Mouse (Mus musculus): ENCODE results near the gene Pcdh15. TPM values are rescaled to one million over a fixed set of nuclear protein-coding genes. Genes with fewer than 3 reads are reported as not detected.

Gene Pcdh15
- polyA plus RNA-seq, 1 experiment from 2014 or later, result 0.11 TPM

GRCm38 (mm10) chr10:73425408-73425807 lies 326.3 kb downstream of the Pcdh15 start:
- H3K27ac ChIP-seq (ENCODE audit: low read depth, low read length), result no peak overlapping the region
- H3K4me2 ChIP-seq, result no peak overlapping the region
- H3K27me3 ChIP-seq (ENCODE audit: control insufficient read depth, insufficient read depth, low read length), result no peaks in the 10 kb centered on the region
- no peaks in the 10 kb centered on the region for H3K9me3 ChIP-seq (replicated peaks; ENCODE audit: control insufficient read depth, low read length)
- no peaks in the 10 kb centered on the region for H3K4me1 ChIP-seq (ENCODE audit: control insufficient read depth, insufficient read depth, low read length)
- no peaks in the 10 kb centered on the region for H3K36me3 ChIP-seq (ENCODE audit: control insufficient read depth, insufficient read depth, low read length)
- H3K9ac ChIP-seq (ENCODE audit: low read depth, low read length), result no peak overlapping the region
- WGBS (ENCODE audit: insufficient replicate concordance), result 76% methylated on average over 3 of the region's 3 CpGs
- no peak overlapping the region for H3K4me3 ChIP-seq (ENCODE audit: low read depth, low read length)
- no peak for ATAC-seq (replicated peaks; ENCODE audit: insufficient number of reproducible peaks, low FRiP score, low TSS enrichment)

GRCm38 (mm10) chr10:73431345-73431744 lies 332.2 kb downstream of the Pcdh15 start:
- ATAC-seq (replicated peaks; ENCODE audit: insufficient number of reproducible peaks, low FRiP score, low TSS enrichment), result no peak
- WGBS (ENCODE audit: insufficient replicate concordance), result 86% methylated on average over 3 of the region's 3 CpGs
- no peaks in the 10 kb centered on the region for H3K27me3 ChIP-seq (ENCODE audit: control insufficient read depth, insufficient read depth, low read length)

GRCm38 (mm10) chr10:73484082-73484481 lies 384.9 kb downstream of the Pcdh15 start:
- no peak for ATAC-seq (replicated peaks; ENCODE audit: insufficient number of reproducible peaks, low FRiP score, low TSS enrichment)
- H3K4me1 ChIP-seq (ENCODE audit: control insufficient read depth, insufficient read depth, low read length), result no peaks in the 10 kb centered on the region
- no peak overlapping the region for H3K9ac ChIP-seq (ENCODE audit: low read depth, low read length)
- H3K9me3 ChIP-seq (replicated peaks; ENCODE audit: control insufficient read depth, low read length), result no peaks in the 10 kb centered on the region
- 78% methylated on average over 2 of the region's 2 CpGs for WGBS (ENCODE audit: insufficient replicate concordance)
- no peak overlapping the region for H3K4me3 ChIP-seq (ENCODE audit: low read depth, low read length)
- no peaks in the 10 kb centered on the region for H3K36me3 ChIP-seq (ENCODE audit: control insufficient read depth, insufficient read depth, low read length)
- H3K27ac ChIP-seq (ENCODE audit: low read depth, low read length), result no peak overlapping the region
- H3K27me3 ChIP-seq (ENCODE audit: control insufficient read depth, insufficient read depth, low read length), result no peaks in the 10 kb centered on the region
- H3K4me2 ChIP-seq, result no peak overlapping the region

More at GRCm38 (mm10) chr10:73431345-73431744, 332.2 kb downstream of the Pcdh15 start:
- Histone ChIP-seq H3K9me3 (replicated peaks; ENCODE audit: control insufficient read depth, low read length) (no peaks in the 10 kb centered on the region), H3K36me3 (ENCODE audit: control insufficient read depth, insufficient read depth, low read length) (no peaks in the 10 kb centered on the region), H3K4me1 (ENCODE audit: control insufficient read depth, insufficient read depth, low read length) (no peaks in the 10 kb centered on the region), H3K9ac (ENCODE audit: low read depth, low read length) (no peak overlapping the region), H3K27ac (ENCODE audit: low read depth, low read length) (no peak overlapping the region), H3K4me2 (no peak overlapping the region), H3K4me3 (ENCODE audit: low read depth, low read length) (no peak overlapping the region)

GRCm38 (mm10) chr10:73491654-73492053 lies 392.5 kb downstream of the Pcdh15 start:
- Histone ChIP-seq H3K4me1 (ENCODE audit: control insufficient read depth, insufficient read depth, low read length) (no peaks in the 10 kb centered on the region), H3K27ac (ENCODE audit: low read depth, low read length) (no peak overlapping the region), H3K27me3 (ENCODE audit: control insufficient read depth, insufficient read depth, low read length) (no peaks in the 10 kb centered on the region), H3K4me2 (no peak overlapping the region), H3K4me3 (ENCODE audit: low read depth, low read length) (no peak overlapping the region), H3K36me3 (ENCODE audit: control insufficient read depth, insufficient read depth, low read length) (no peaks in the 10 kb centered on the region), H3K9ac (ENCODE audit: low read depth, low read length) (no peak overlapping the region), H3K9me3 (replicated peaks; ENCODE audit: control insufficient read depth, low read length) (no peaks in the 10 kb centered on the region)
- WGBS (ENCODE audit: insufficient replicate concordance), result 66% methylated on average over 5 of the region's 5 CpGs
- ATAC-seq (replicated peaks; ENCODE audit: insufficient number of reproducible peaks, low FRiP score, low TSS enrichment), result no peak

DNA sequence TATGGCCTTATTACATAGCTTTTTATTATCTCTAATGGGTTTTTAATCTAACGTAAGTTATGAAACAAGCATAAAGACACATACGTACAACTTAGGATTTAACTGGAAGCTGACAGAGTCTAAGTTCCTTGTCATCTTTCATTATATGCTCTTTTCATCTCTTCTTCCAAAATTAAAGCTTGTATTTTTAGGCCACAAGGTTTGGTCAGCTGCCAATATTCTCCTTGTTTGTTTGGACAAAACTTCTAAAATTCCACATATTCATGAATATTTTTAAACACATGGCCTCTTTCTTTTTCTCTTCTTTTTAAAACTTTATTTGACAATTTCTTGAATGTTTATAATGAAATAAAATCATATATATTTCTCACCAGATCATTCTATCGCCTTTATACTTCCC lies 415.7 kb downstream of the Pcdh15 start:
- Histone ChIP-seq H3K4me3 (ENCODE audit: low read depth, low read length) (no peak overlapping the region), H3K9me3 (replicated peaks; ENCODE audit: control insufficient read depth, low read length) (no peaks in the 10 kb centered on the region), H3K9ac (ENCODE audit: low read depth, low read length) (no peak overlapping the region), H3K27ac (ENCODE audit: low read depth, low read length) (no peak overlapping the region), H3K27me3 (ENCODE audit: control insufficient read depth, insufficient read depth, low read length) (no peaks in the 10 kb centered on the region), H3K4me2 (no peak overlapping the region), H3K36me3 (ENCODE audit: control insufficient read depth, insufficient read depth, low read length) (no peaks in the 10 kb centered on the region), H3K4me1 (ENCODE audit: control insufficient read depth, insufficient read depth, low read length) (no peaks in the 10 kb centered on the region)
- 78% methylated on average over 3 of the region's 3 CpGs for WGBS (ENCODE audit: insufficient replicate concordance)
- no peak for ATAC-seq (replicated peaks; ENCODE audit: insufficient number of reproducible peaks, low FRiP score, low TSS enrichment)

- Histone ChIP-seq H3K4me2 (no peak overlapping the region), H3K4me1 (ENCODE audit: control insufficient read depth, insufficient read depth, low read length) (no peaks in the 10 kb centered on the region), H3K36me3 (ENCODE audit: control insufficient read depth, insufficient read depth, low read length) (no peaks in the 10 kb centered on the region), H3K4me3 (ENCODE audit: low read depth, low read length) (no peak overlapping the region), H3K9ac (ENCODE audit: low read depth, low read length) (no peak overlapping the region), H3K27ac (ENCODE audit: low read depth, low read length) (no peak overlapping the region), H3K27me3 (ENCODE audit: control insufficient read depth, insufficient read depth, low read length) (no peaks in the 10 kb centered on the region), H3K9me3 (replicated peaks; ENCODE audit: control insufficient read depth, low read length) (no peaks in the 10 kb centered on the region)
- 61% methylated on average over 2 of the region's 2 CpGs for WGBS (ENCODE audit: insufficient replicate concordance)
- ATAC-seq (replicated peaks; ENCODE audit: insufficient number of reproducible peaks, low FRiP score, low TSS enrichment), result no peak
These were observed 416.6 kb downstream of the Pcdh15 start for GRCm38 (mm10) chr10:73515742-73516141.

GRCm38 (mm10) chr10:73519438-73519837 lies 420.3 kb downstream of the Pcdh15 start:
- Histone ChIP-seq H3K9ac (ENCODE audit: low read depth, low read length) (no peak overlapping the region), H3K27ac (ENCODE audit: low read depth, low read length) (no peak overlapping the region), H3K4me3 (ENCODE audit: low read depth, low read length) (no peak overlapping the region), H3K9me3 (replicated peaks; ENCODE audit: control insufficient read depth, low read length) (no peaks in the 10 kb centered on the region), H3K4me2 (no peak overlapping the region), H3K27me3 (ENCODE audit: control insufficient read depth, insufficient read depth, low read length) (no peaks in the 10 kb centered on the region), H3K36me3 (ENCODE audit: control insufficient read depth, insufficient read depth, low read length) (no peaks in the 10 kb centered on the region), H3K4me1 (ENCODE audit: control insufficient read depth, insufficient read depth, low read length) (no peaks in the 10 kb centered on the region)
- WGBS (ENCODE audit: insufficient replicate concordance), result 79% methylated on average over 3 of the region's 3 CpGs
- no peak for ATAC-seq (replicated peaks; ENCODE audit: insufficient number of reproducible peaks, low FRiP score, low TSS enrichment)

DNA sequence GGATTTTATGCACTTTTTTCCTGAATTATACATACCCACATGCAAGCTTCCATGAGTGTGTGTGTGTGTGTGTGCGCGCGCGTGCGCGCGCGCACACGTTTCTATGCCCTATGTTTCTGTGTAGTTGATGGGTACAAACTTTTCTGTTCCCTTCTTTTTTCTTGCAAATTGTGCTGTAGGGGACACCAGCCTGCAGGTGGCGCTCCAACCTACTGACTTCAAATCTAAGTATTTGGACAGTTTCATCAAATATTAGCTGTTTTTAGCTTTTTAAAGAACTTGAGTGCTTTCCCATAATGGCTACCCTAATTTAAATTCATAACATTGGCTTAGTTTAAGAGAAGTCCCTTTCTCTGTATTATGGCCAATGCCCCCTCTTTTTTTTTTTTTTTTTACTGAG lies 453.7 kb downstream of the Pcdh15 start:
- 92% methylated on average over 10 of the region's 10 CpGs for WGBS (ENCODE audit: insufficient replicate concordance)

GRCm38 (mm10) chr10:73564216-73564615 lies 465.1 kb downstream of the Pcdh15 start:
- H3K4me1 ChIP-seq (ENCODE audit: control insufficient read depth, insufficient read depth, low read length), result no peaks in the 10 kb centered on the region
- ATAC-seq (replicated peaks; ENCODE audit: insufficient number of reproducible peaks, low FRiP score, low TSS enrichment), result no peak
- H3K9ac ChIP-seq (ENCODE audit: low read depth, low read length), result no peak overlapping the region
- 57% methylated on average over 7 of the region's 7 CpGs for WGBS (ENCODE audit: insufficient replicate concordance)
- H3K4me2 ChIP-seq, result no peak overlapping the region
- H3K27ac ChIP-seq (ENCODE audit: low read depth, low read length), result no peak overlapping the region
- no peaks in the 10 kb centered on the region for H3K36me3 ChIP-seq (ENCODE audit: control insufficient read depth, insufficient read depth, low read length)
- H3K9me3 ChIP-seq (replicated peaks; ENCODE audit: control insufficient read depth, low read length), result no peaks in the 10 kb centered on the region
- no peaks in the 10 kb centered on the region for H3K27me3 ChIP-seq (ENCODE audit: control insufficient read depth, insufficient read depth, low read length)
- H3K4me3 ChIP-seq (ENCODE audit: low read depth, low read length), result no peak overlapping the region

More for the DNA sequence above, 453.7 kb downstream of the Pcdh15 start:
- Histone ChIP-seq H3K36me3 (ENCODE audit: control insufficient read depth, insufficient read depth, low read length) (no peaks in the 10 kb centered on the region), H3K4me1 (ENCODE audit: control insufficient read depth, insufficient read depth, low read length) (no peaks in the 10 kb centered on the region), H3K27me3 (ENCODE audit: control insufficient read depth, insufficient read depth, low read length) (no peaks in the 10 kb centered on the region), H3K27ac (ENCODE audit: low read depth, low read length) (no peak overlapping the region), H3K4me2 (no peak overlapping the region), H3K4me3 (ENCODE audit: low read depth, low read length) (no peak overlapping the region), H3K9me3 (replicated peaks; ENCODE audit: control insufficient read depth, low read length) (no peaks in the 10 kb centered on the region), H3K9ac (ENCODE audit: low read depth, low read length) (no peak overlapping the region)
- no peak for ATAC-seq (replicated peaks; ENCODE audit: insufficient number of reproducible peaks, low FRiP score, low TSS enrichment)
